Mouse (Mus musculus) heart, postnatal 0 days (tissue): ENCODE measurements at regions not wholly inside any gene's neighbourhood (a gene's known extent, or its start where the extent isn't known, plus 50 kb on each side); places are given as distances from the start of the nearest gene placed in this dataset.

Experiments used
- ATAC-seq: fragments of 200-750 bp; cut with Nextera tagmentation; 2 replicates; pipeline ENCODE4 v1.8.0; 2017; ENCODE audit warnings: low read depth, moderate number of reproducible peaks, moderate library complexity; ENCODE audit not compliant: insufficient read depth
- DNase-seq: peaks from one replicate; pipeline ENCODE4 v3.0.0-alpha.2; 2016; ENCODE audit warnings: low spot score
- H3K27ac ChIP-seq: fragments of 300-500 bp; sonication (generic); 2 replicates; pipeline ENCODE4 v1.5.1; 2014; ENCODE audit warnings: low read depth, mild to moderate bottlenecking
- H3K27me3 ChIP-seq: fragments of 300-500 bp; sonication (generic); 2 replicates; pipeline ENCODE4 v1.6.1; 2014; ENCODE audit warnings: low read length, mixed read lengths; ENCODE audit not compliant: control insufficient read depth, insufficient read depth
- H3K36me3 ChIP-seq: fragments of 300-500 bp; sonication (generic); replicated peaks from 2 replicates; pipeline ENCODE4 v1.6.1; 2014; ENCODE audit warnings: low read length, mixed read lengths; ENCODE audit not compliant: control insufficient read depth, insufficient read depth
- H3K4me1 ChIP-seq: fragments of 300-500 bp; sonication (generic); 2 replicates; pipeline ENCODE4 v1.6.1; 2014; ENCODE audit warnings: antibody characterized with exemption; ENCODE audit not compliant: control insufficient read depth, insufficient read depth
- H3K4me2 ChIP-seq: fragments of 300-500 bp; sonication (generic); 2 replicates; pipeline ENCODE4 v1.6.1; 2014; ENCODE audit warnings: low read depth, mild to moderate bottlenecking, low read length, moderate library complexity
- H3K4me3 ChIP-seq: fragments of 300-500 bp; sonication (generic); 2 replicates; pipeline ENCODE4 v1.5.1; 2014; ENCODE audit warnings: low read depth, low read length
- H3K9ac ChIP-seq: fragments of 300-500 bp; sonication (generic); replicated peaks from 2 replicates; pipeline ENCODE4 v1.6.1; 2014; ENCODE audit warnings: low read depth, low read length, mixed read lengths
- H3K9me3 ChIP-seq: fragments of 300-500 bp; sonication (generic); replicated peaks from 2 replicates; pipeline ENCODE4 v1.6.1; 2016; ENCODE audit warnings: low read length; ENCODE audit not compliant: control insufficient read depth
- CTCF ChIP-seq: IDR thresholded peaks from 2 replicates; pipeline ENCODE4 v1.5.1; 2016; ENCODE audit warnings: antibody characterized with exemption, control low read depth, low read depth
- EP300 ChIP-seq: IDR thresholded peaks from 2 replicates; pipeline ENCODE4 v1.6.1; 2016; ENCODE audit warnings: antibody characterized with exemption, low read depth
- WGBS: fragments of 180-500 bp; shearing (Covaris S2); extraction: QIAGEN DNeasy Blood & Tissue Kit; methylation state at CpG from one replicate; pipeline ENCODE4 v1.1.7; 2014; 5-methylcytosine and 5-hydroxymethylcytosine counted together

- Histone ChIP-seq H3K27me3 (no peaks in the 10 kb centered on the region), H3K9me3 (no peaks in the 10 kb centered on the region), H3K4me2 (no peak overlapping the region), H3K9ac (no peak overlapping the region), H3K4me1 (no peaks in the 10 kb centered on the region), H3K27ac (no peak overlapping the region), H3K36me3 (no peaks in the 10 kb centered on the region), H3K4me3 (no peak overlapping the region)
- DNase-seq = no peak
- WGBS = 76% methylated on average over 9 of the region's 9 CpGs
- ATAC-seq = no peak
- TF ChIP-seq EP300 (no peak), CTCF (no peak)
Observed at GRCm38 (mm10) chr1:90506582-90506981, 96.2 kb upstream of the Cops8 start.

GRCm38 (mm10) chr1:90509371-90509770, 93.4 kb upstream of the Cops8 start:
- Histone ChIP-seq H3K36me3 (no peaks in the 10 kb centered on the region), H3K4me3 (no peak overlapping the region), H3K9ac (no peak overlapping the region), H3K9me3 (no peaks in the 10 kb centered on the region), H3K27me3 (no peaks in the 10 kb centered on the region), H3K4me1 (no peaks in the 10 kb centered on the region), H3K4me2 (no peak overlapping the region), H3K27ac (no peak overlapping the region)
- TF ChIP-seq EP300 (no peak), CTCF (no peak)
- ATAC-seq (no peak), DNase-seq (no peak)
- 64% methylated on average over 7 of the region's 7 CpGs for WGBS

- no peak for DNase-seq
- Histone ChIP-seq H3K9ac (no peak overlapping the region), H3K4me1 (no peaks in the 10 kb centered on the region), H3K9me3 (no peaks in the 10 kb centered on the region), H3K36me3 (no peaks in the 10 kb centered on the region), H3K4me2 (no peak overlapping the region), H3K27me3 (no peaks in the 10 kb centered on the region), H3K27ac (no peak overlapping the region), H3K4me3 (no peak overlapping the region)
- WGBS = 78% methylated on average over 4 of the region's 4 CpGs
- ATAC-seq = no peak
- TF ChIP-seq CTCF (no peak), EP300 (no peak)
Observed at GRCm38 (mm10) chr1:90513442-90514070, 89.2 kb upstream of the Cops8 start.

GRCm38 (mm10) chr1:90514176-90514575, 88.6 kb upstream of the Cops8 start:
- ATAC-seq (no peak), DNase-seq (no peak)
- Histone ChIP-seq H3K4me1 (no peaks in the 10 kb centered on the region), H3K27me3 (no peaks in the 10 kb centered on the region), H3K9me3 (no peaks in the 10 kb centered on the region), H3K36me3 (no peaks in the 10 kb centered on the region), H3K4me3 (no peak overlapping the region), H3K27ac (no peak overlapping the region), H3K9ac (no peak overlapping the region), H3K4me2 (no peak overlapping the region)
- TF ChIP-seq CTCF (no peak), EP300 (no peak)
- WGBS = 78% methylated on average over 7 of the region's 7 CpGs

- no peaks in the 10 kb centered on the region for H3K4me1 ChIP-seq
- no peak overlapping the region for H3K9ac ChIP-seq
- no peak overlapping the region for H3K4me3 ChIP-seq
- no peak overlapping the region for H3K4me2 ChIP-seq
- no peaks in the 10 kb centered on the region for H3K27me3 ChIP-seq
- H3K9me3 ChIP-seq = no peaks in the 10 kb centered on the region
- 46% methylated on average over 9 of the region's 9 CpGs for WGBS
- no peak for DNase-seq
- TF ChIP-seq EP300 (no peak), CTCF (no peak)
- H3K36me3 ChIP-seq = no peaks in the 10 kb centered on the region
- H3K27ac ChIP-seq = no peak overlapping the region
- ATAC-seq = no peak
Observed at GRCm38 (mm10) chr1:90518584-90519265, 84.1 kb upstream of the Cops8 start.
